Mouse (Mus musculus) testis, adult 2 months (tissue): ENCODE measurements around the gene Kcnk12.

ENCODE experiments used
- CTCF ChIP-seq: fragments of 200-500 bp; IDR thresholded peaks from 2 replicates; pipeline ENCODE4 v1.5.1; 2012; ENCODE audit warnings: low read depth, mild to moderate bottlenecking, inconsistent platforms, low read length, moderate library complexity; ENCODE audit not compliant: control insufficient read depth, insufficient read depth, insufficient replicate concordance
- POLR2A ChIP-seq: fragments of 200-500 bp; IDR thresholded peaks from 2 replicates; pipeline ENCODE4 v1.6.1; 2012; ENCODE audit warnings: low read depth, mild to moderate bottlenecking, inconsistent platforms, low read length, moderate library complexity; ENCODE audit not compliant: control insufficient read depth

- TF ChIP-seq CTCF: no peak
- TF ChIP-seq POLR2A: no peak
Measured at GRCm38 (mm10) chr17:87826909-87827308, 29.1 kb upstream of the Kcnk12 start.
